Mouse (Mus musculus) A20 (cell line): Measurements from ENCODE around the gene Wfdc3.
"Not testable (repeated sequence)": the region's sequence is repeated elsewhere in the genome, so short reads cannot be mapped to it uniquely, and the experiment has no call there.

Experiments
- DNase-seq: peaks from one replicate; pipeline ENCODE4 v3.0.0-alpha.2; 2011; ENCODE audit warnings: low read depth, low spot score

Wfdc3 gene

DNA sequence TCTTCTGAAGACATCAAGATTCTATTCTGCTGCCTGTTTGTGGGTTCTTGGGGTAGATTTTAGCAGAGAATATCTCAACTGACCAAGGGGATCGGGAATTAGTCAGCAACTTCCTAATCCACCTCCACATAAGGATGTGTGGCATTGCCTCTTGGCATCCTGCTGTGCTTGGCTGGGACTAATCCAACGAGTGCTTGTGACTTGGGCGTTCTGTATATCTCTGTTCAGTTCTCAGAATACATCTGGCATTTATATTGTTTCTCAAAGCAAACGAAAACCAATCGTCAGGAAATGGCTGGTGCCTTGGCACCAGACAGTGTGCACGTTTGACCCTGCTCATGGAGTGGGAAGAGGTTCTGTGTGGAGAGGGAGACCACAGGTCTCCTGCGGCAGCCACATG is 5.9 kb downstream of the Wfdc3 start:
- DNase-seq: no peak

DNA sequence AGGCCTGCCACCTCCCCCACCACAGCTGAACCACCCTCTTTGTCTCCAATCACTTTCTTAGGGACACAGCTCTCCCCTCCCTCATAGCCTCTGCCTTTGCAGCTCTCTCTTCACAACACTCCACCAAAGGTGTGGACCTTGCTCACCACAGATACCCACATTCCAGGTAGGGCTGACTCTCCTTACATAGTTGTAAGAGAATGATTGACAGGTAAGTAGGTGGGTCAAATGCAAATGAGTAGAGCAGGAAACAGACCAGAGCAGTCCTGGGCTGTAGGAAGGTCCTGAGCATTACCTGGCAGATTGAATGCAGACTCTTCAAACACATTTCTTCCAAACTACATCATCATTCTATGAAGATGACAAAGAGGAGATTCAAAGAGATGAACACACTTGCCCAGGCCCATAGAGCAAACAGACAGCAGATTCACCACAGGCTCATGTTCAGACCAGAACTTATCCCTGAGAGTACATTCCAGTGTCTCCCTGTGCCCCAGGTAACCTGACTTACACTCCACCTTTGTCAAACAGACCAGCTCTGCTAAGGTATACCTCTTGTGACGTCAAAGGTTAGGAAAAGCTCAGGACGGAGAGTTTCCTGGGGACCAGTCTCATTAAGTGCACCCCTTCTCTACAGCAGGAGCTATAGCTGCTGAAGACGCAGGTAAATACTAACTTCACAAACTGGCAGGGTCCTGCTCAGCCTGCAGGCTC is 8.2 kb downstream of the Wfdc3 start:
- DNase-seq: no peak

DNA sequence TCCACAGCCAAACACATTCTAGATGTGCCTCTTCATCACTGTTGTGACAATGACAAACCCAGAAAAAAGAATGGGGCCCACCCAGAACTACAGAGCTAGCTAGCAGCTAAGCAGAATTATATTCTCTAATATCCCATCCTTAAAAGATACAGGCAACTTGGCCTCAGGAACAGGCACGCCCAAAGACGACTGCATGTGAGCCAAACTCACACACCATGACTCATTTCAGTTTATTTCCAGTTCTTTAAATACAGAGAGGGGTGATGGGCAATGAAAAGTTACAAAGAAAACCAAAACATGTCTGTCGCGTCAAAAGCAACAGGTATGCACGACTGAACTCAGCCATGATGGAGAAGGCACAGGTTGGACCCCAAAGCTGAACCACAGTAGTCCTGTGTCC is 10.3 kb downstream of the Wfdc3 start:
- no peak for DNase-seq

- no peak for DNase-seq
Measured at GRCm38 (mm10) chr2:164734839-164735238, 10.9 kb downstream of the Wfdc3 start.

- DNase-seq: no peak
Measured at GRCm38 (mm10) chr2:164733259-164733658, 12.5 kb downstream of the Wfdc3 start.

DNA sequence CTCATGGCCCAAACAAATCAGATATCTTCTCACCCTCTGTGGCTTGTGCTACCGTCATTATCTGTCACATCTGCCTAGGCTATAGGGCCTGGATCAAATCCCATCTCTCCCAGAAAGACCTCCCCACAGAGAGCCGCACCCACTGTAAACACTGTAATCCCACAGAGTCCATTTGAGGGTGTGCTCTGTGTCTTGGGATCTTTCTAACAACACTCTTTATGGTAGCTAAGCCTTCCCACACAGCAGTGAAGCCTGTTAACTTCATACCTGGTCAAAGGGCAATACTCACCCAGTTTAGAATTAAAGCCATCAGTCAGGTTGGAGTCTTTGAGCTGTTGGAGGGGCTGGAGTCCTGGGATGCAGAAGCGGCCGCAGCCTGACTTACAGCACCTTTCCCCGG is 14.0 kb downstream of the Wfdc3 start:
- no peak for DNase-seq

GRCm38 (mm10) chr2:164725895-164726619 is 19.7 kb downstream of the Wfdc3 start:
- peak; percentile 65 for DNase-seq

DNA sequence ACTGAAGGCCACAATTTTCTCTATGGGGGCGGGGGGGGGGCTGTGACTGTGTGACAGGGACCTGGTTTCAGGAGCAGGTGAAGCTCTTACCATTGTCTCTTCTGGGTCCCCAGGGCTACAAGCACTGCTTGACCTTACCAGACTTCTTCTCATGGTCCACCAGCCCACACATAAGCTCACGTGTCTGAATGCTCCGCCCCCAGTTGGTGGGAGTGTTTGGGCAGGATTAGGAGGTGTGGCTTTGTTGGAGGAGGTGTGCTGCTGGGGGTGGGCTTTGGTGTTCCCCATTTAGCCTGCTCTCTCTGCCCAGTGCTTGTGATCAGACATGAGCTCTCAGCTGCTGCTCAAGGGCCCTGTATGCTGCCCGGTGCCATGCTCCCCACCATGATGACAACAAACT is 22.5 kb downstream of the Wfdc3 start:
- DNase-seq: no peak

DNA sequence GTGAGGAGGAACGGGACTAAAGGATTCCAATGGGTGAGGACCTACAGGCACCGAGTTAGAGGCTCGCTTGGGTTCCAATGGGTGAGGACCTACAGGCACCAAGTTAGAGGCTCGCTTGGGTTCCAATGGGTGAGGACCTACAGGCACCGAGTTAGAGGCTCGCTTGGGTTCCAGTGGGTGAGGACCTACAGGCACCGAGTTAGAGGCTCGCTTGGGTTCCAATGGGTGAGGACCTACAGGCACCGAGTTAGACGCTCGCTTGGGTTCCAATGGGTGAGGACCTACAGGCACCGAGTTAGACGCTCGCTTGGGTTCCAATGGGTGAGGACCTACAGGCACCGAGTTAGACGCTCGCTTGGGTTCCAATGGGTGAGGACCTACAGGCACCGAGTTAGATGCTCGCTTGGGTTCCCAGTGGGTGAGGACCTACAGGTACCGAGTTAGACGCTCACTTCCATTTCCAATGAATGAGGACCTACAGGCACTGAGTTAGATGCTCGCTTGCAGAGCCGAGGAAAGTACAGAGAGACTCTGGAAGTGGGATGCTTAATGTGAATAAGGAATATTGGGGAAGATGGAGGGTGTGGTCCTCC is 29.4 kb downstream of the Wfdc3 start:
- not testable (repeated sequence) for DNase-seq

DNA sequence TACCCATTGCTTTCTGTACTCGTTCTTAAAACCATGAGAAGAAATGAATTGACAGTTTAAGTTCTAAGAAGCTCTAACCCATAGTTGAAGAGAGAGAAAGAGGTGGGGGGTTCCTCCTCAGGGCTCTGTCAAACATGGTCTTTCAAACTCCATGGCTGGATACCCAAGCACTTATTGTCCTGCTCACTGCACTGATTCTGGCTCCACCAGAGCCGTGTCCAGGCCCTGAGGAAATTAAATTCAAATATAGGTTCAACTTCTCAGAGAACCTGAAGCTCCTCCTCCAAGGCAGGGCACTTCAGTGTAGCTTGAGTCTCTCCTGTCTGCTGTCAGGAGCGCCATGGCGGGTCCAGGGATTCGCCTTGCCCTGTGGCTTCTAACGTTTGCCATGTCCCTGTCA is 30.7 kb downstream of the Wfdc3 start, which contains the start of gene Spint5:
Gene Spint5 (plus strand): TSS at position 301 of the 400 bp plus-strand sequence.
- no peak for DNase-seq

DNA sequence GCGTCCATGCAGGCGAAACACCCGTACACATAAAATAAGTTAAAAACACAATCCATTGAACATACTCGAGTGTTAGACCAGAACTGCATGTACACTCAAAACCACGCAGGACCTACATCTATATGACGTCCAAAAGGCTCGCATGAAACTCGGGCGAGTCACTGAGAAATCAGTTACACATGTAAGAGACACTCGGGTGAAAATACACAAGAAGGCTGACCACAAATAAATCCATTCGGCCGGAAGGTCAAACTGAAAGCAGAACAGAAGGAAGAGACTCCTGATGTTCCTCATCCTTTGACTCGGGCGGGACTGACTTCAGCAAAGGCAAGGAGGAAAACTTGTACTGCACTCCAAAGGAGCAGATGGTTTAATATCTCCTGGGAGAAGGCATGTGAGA is 39.7 kb downstream of the Wfdc3 start:
- no peak for DNase-seq

- DNase-seq: no peak
Measured at GRCm38 (mm10) chr2:164705328-164705727, 40.4 kb downstream of the Wfdc3 start.

DNA sequence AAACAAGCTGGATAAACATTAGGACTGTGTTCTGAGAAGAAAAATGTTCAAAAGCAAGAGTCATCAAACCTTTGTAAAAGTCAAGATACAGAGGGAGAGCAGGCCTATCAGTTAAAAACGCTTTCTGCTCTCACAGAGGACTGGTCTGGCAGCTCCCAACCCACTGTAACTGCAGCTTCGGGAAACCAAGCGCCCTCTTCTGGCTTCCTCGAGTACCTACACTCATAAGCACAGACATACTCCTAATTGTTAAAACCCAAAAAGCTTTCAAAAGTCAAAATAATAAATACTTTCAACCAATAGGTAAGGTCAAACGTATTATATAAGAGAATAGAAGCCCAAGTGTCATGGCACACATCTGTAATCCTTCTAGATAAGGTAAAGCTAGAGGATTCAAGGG is 41.5 kb downstream of the Wfdc3 start:
- DNase-seq: peak; percentile 8

- DNase-seq: no peak
Measured at GRCm38 (mm10) chr2:164701761-164702160, 44.0 kb downstream of the Wfdc3 start.

DNA sequence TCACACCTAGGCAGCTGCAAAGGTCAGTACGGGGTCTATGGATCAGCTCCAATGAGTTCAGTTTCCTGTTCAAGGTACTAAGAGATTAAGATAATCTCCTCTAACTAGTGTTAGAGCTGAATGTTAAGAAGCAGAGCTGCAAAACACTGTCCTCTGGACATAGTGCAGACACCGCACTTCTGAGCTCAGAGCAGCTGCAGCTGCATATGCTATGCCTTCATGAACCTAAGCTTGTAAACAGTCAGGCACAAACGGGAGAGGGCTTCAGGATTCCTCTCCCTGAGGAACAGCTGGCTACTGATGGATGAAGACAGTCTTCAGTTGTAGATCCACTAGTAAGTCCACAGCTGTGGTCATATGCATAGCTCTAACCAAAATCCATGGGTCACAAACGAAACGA is 44.8 kb downstream of the Wfdc3 start:
- DNase-seq: no peak

GRCm38 (mm10) chr2:164698201-164698600 is 47.5 kb downstream of the Wfdc3 start, which contains the start of gene Spint4:
Spint4 (plus strand) TSS chr2:164698501.
- no peak for DNase-seq

DNA sequence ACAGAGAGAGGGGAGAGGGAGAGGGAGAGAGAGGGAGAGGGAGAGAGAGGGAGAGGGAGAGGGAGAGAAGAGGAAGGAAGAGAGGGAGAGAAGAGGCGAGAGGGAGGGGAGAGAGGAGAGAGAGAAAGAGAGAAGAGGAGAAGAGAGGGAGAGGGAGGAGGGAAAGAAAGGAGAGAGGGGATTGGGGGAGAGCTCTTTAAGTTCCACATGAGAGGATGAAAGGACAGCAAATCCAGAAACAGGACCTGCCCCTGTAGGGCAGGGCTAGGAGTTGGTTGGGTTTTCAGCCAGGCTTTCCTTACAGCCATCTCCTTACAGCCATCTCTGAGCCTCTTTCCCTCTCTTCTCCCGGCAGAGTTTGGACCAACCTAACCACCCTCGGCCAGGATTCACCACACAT is 60.9 kb downstream of the Wfdc3 start, which contains the start of gene Wfdc13:
Gene Wfdc13 (plus strand): TSS at position 301 of the 400 bp plus-strand sequence.
- no peak for DNase-seq
